12 mouse cellular contexts compared by ENCODE assay signal in the genomic region with DNA sequence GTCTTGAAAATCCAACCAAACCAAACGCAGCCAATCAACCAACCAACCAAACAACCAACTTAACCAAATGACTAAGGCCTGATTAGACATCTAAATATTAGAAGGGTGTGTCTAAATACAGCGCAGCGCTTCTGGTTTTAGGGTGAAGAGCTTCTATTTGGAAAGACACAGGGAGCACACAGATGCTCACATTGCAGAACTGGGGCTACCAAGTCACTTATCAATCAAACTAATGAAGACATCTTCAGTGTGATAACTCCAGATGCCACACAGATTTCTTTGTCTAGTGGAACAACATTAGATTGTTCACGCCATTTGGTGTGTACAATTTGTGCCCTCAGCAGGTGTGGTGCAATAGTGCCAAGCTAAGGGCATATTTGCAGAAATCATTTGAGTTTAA.
"Had no signal": no experiment of that assay in that cellular context is flagged by ENCODE, and none has a peak within 500 bp of the region (broad histone marks: within the 10 kb centered on the region; RNA-seq: fewer than 3 reads in every experiment).

No protein-coding gene starts in this region.

- DNase-seq: gastrocnemius, postnatal 14 days; gastrocnemius, postnatal 36 days; heart, adult 11 months; heart, adult 2 months; heart, postnatal 14 days; heart, postnatal 36 days; kidney, adult 11 months; kidney, adult 2 months; kidney, postnatal 10 days; kidney, postnatal 25 days; layer of hippocampus, postnatal 36 days; left cerebral cortex, postnatal 4 days had no signal
